Mouse (Mus musculus): ENCODE measurements around the gene Macc1. TPM values are rescaled to one million over a fixed set of nuclear protein-coding genes. Genes with fewer than 3 reads are reported as not detected.

The Macc1 gene
- polyA plus RNA-seq (2014; fragmentation: Nextera tagmentation; extraction: Ambion mirVana): 0.21 and 0.32 TPM in 2 replicates

DNA sequence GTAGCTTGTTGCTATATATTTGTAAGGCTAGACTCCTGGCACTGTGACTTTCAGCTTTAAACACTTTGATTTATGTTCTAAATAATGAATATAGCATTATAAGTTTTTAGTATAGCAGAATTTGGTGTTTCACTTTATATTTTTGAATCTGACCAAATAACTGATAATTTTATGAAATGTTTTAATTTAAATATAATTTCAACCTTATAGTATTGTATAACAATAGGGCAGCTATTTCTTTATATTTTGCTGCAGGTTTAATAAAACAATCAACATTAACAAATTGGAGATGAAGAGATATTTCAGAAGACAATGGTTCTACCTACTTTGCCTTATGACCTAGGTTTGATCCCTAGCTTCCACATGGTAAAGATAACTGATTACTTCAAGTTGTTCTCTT is at the start of gene Macc1:
Gene Macc1 (plus strand): TSS at position 301 of the 400 bp plus-strand sequence.
- H3K27me3 ChIP-seq (ENCODE audit: control insufficient read depth, insufficient read depth, low read length): no peaks in the 10 kb centered on the region
- H3K27ac ChIP-seq (ENCODE audit: low read depth, low read length): no peak within 1 kb of the TSS
- no peaks in the 10 kb centered on the region for H3K36me3 ChIP-seq (ENCODE audit: control insufficient read depth, insufficient read depth, low read length)
- H3K9ac ChIP-seq (ENCODE audit: low read depth, low read length): no peak within 1 kb of the TSS
- no peak for ATAC-seq (ENCODE audit: low FRiP score)
- H3K4me1 ChIP-seq (replicated peaks; ENCODE audit: control insufficient read depth, insufficient read depth, low read length): no peaks in the 10 kb centered on the region
- H3K4me2 ChIP-seq (replicated peaks; ENCODE audit: low read depth, low read length): no peak within 1 kb of the TSS
- no peaks in the 10 kb centered on the region for H3K9me3 ChIP-seq (ENCODE audit: control insufficient read depth, low read length)
- no peak for DNase-seq (ENCODE audit: low spot score)
- H3K4me3 ChIP-seq (ENCODE audit: low read depth, low read length): no peak within 1 kb of the TSS

DNA sequence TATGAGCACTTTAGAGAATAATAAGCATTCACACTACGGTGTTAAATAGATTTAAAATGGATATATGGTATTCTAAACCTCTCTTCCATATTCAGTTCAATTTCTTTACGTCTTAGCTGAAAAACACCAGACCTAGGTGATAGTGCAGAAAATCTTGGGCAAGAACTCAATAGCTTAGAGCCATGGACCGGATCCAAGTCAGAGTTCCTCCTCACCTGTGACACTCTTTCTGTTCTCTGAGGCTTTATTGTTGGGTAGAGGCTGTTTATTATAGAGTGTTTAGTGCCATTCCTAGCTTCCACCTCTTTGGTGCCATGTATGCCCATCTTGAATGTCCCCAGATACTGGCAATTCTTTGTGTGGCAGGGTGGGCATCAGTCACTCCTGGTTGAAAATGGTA is 49.6 kb upstream of the Macc1 start:
- Histone ChIP-seq H3K27me3 (ENCODE audit: control insufficient read depth, insufficient read depth, low read length) (no peaks in the 10 kb centered on the region), H3K36me3 (ENCODE audit: control insufficient read depth, insufficient read depth, low read length) (no peaks in the 10 kb centered on the region), H3K27ac (ENCODE audit: low read depth, low read length) (no peak overlapping the region), H3K4me3 (ENCODE audit: low read depth, low read length) (no peak overlapping the region), H3K4me1 (replicated peaks; ENCODE audit: control insufficient read depth, insufficient read depth, low read length) (no peaks in the 10 kb centered on the region), H3K9me3 (ENCODE audit: control insufficient read depth, low read length) (no peaks in the 10 kb centered on the region), H3K9ac (ENCODE audit: low read depth, low read length) (no peak overlapping the region), H3K4me2 (replicated peaks; ENCODE audit: low read depth, low read length) (no peak overlapping the region)
- DNase-seq (ENCODE audit: low spot score) (no peak), ATAC-seq (ENCODE audit: low FRiP score) (no peak)
- 88% methylated on average over 3 of the region's 3 CpGs for WGBS

DNA sequence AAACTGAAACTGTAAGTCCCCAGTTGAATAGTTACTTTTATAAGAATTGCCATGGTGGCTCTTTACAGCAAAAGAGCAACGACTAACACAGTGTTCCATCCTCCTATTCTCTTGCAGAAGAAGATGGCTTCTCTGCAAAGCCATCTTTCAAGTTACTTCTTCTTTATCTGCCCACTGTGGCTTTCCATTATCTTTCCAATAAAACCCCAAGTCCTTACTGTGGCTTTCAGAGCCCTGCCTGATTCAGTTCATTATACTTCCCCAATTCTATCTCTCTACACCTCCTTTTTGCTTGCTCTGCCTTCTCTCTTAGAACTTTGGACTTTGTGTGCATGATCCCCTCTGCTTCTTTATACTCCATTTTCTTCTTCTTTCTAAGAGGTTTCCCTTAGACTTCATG is 45.3 kb upstream of the Macc1 start:
- DNase-seq (ENCODE audit: low spot score) (no peak), ATAC-seq (ENCODE audit: low FRiP score) (no peak)
- WGBS: 79% methylated on average over 1 of the region's 1 CpGs
- no peak overlapping the region for H3K9ac ChIP-seq (ENCODE audit: low read depth, low read length)
- no peak overlapping the region for H3K27ac ChIP-seq (ENCODE audit: low read depth, low read length)
- no peaks in the 10 kb centered on the region for H3K27me3 ChIP-seq (ENCODE audit: control insufficient read depth, insufficient read depth, low read length)
- H3K4me1 ChIP-seq (replicated peaks; ENCODE audit: control insufficient read depth, insufficient read depth, low read length): no peaks in the 10 kb centered on the region
- no peaks in the 10 kb centered on the region for H3K36me3 ChIP-seq (ENCODE audit: control insufficient read depth, insufficient read depth, low read length)
- H3K4me3 ChIP-seq (ENCODE audit: low read depth, low read length): no peak overlapping the region
- H3K9me3 ChIP-seq (ENCODE audit: control insufficient read depth, low read length): no peaks in the 10 kb centered on the region
- no peak overlapping the region for H3K4me2 ChIP-seq (replicated peaks; ENCODE audit: low read depth, low read length)

DNA sequence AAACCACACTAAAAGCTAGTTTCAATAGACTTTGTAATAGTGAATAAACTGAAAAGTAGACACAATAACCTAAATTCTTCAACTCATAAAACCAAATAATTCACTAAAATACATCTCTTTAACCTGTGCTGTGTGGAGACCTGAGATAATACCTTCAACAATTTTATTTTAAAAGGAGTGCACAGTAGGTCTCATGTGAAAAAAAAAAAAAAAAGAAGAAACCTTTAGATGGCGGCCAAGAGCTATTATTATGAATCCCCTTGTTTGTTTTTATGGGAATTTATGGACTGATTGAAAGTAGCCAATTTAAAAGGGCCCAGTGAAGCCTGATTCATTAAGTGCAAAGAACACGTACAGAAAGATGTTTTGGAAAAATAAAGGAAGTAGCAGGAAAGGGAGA is 44.0 kb upstream of the Macc1 start:
- H3K36me3 ChIP-seq (ENCODE audit: control insufficient read depth, insufficient read depth, low read length): no peaks in the 10 kb centered on the region
- H3K9ac ChIP-seq (ENCODE audit: low read depth, low read length): no peak overlapping the region
- WGBS: 88% methylated on average over 2 of the region's 2 CpGs
- H3K27me3 ChIP-seq (ENCODE audit: control insufficient read depth, insufficient read depth, low read length): no peaks in the 10 kb centered on the region
- H3K4me1 ChIP-seq (replicated peaks; ENCODE audit: control insufficient read depth, insufficient read depth, low read length): no peaks in the 10 kb centered on the region
- no peak overlapping the region for H3K4me3 ChIP-seq (ENCODE audit: low read depth, low read length)
- no peak for DNase-seq (ENCODE audit: low spot score)
- H3K4me2 ChIP-seq (replicated peaks; ENCODE audit: low read depth, low read length): no peak overlapping the region
- no peaks in the 10 kb centered on the region for H3K9me3 ChIP-seq (ENCODE audit: control insufficient read depth, low read length)
- ATAC-seq (ENCODE audit: low FRiP score): no peak
- H3K27ac ChIP-seq (ENCODE audit: low read depth, low read length): no peak overlapping the region

DNA sequence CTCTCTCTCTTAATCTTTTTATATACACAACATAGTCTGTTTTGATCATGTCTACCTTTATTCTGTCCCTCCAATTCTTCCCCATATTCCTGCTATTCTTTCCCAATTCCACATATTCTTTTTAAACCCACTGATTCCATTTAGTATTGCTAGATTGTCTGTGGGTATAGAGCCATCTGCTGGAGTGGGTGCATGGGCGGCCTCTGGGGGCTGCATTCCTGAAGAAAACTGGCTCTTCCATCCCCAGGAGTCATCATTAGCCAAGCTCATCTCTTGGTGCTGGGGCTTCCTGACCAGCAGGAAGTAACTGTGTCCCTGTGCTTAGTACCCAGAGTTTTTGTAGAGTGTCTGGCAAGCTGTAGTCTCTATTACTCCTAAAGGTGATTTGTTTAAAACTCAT is 42.1 kb upstream of the Macc1 start:
- DNase-seq (ENCODE audit: low spot score): no peak
- H3K4me3 ChIP-seq (ENCODE audit: low read depth, low read length): no peak overlapping the region
- H3K4me1 ChIP-seq (replicated peaks; ENCODE audit: control insufficient read depth, insufficient read depth, low read length): no peaks in the 10 kb centered on the region
- H3K27ac ChIP-seq (ENCODE audit: low read depth, low read length): no peak overlapping the region
- ATAC-seq (ENCODE audit: low FRiP score): no peak
- H3K9ac ChIP-seq (ENCODE audit: low read depth, low read length): no peak overlapping the region
- no peak overlapping the region for H3K4me2 ChIP-seq (replicated peaks; ENCODE audit: low read depth, low read length)
- H3K27me3 ChIP-seq (ENCODE audit: control insufficient read depth, insufficient read depth, low read length): no peaks in the 10 kb centered on the region
- WGBS: 92% methylated on average over 1 of the region's 1 CpGs
- H3K36me3 ChIP-seq (ENCODE audit: control insufficient read depth, insufficient read depth, low read length): no peaks in the 10 kb centered on the region
- no peaks in the 10 kb centered on the region for H3K9me3 ChIP-seq (ENCODE audit: control insufficient read depth, low read length)

DNA sequence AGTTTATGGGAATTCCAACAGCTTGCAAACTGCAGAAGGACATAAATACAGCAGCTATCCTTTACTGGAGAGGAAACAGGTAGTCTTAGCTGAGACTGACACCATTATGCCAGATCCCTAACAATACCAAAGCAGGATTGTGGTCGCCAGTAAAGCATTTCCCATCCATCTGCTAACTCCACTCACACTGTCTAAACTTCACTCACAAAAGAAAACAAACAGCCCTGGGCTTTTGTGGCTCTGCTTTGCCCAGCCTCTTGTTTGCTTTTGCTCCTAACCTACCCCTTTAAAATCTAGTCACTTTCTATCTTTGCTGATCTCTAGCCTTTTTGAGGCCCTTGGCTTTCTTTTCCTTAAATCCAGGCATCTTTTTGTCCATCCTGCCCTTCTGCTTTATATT is 40.5 kb upstream of the Macc1 start:
- Histone ChIP-seq H3K36me3 (ENCODE audit: control insufficient read depth, insufficient read depth, low read length) (no peaks in the 10 kb centered on the region), H3K27me3 (ENCODE audit: control insufficient read depth, insufficient read depth, low read length) (no peaks in the 10 kb centered on the region), H3K9ac (ENCODE audit: low read depth, low read length) (no peak overlapping the region), H3K9me3 (ENCODE audit: control insufficient read depth, low read length) (no peaks in the 10 kb centered on the region), H3K27ac (ENCODE audit: low read depth, low read length) (no peak overlapping the region), H3K4me2 (replicated peaks; ENCODE audit: low read depth, low read length) (no peak overlapping the region), H3K4me1 (replicated peaks; ENCODE audit: control insufficient read depth, insufficient read depth, low read length) (no peaks in the 10 kb centered on the region), H3K4me3 (ENCODE audit: low read depth, low read length) (no peak overlapping the region)
- WGBS: 3% methylated on average over 1 of the region's 1 CpGs
- ATAC-seq (ENCODE audit: low FRiP score): peak; percentile 45; the same call in 1 of the 2 replicates
- DNase-seq (ENCODE audit: low spot score): peak; percentile 10

DNA sequence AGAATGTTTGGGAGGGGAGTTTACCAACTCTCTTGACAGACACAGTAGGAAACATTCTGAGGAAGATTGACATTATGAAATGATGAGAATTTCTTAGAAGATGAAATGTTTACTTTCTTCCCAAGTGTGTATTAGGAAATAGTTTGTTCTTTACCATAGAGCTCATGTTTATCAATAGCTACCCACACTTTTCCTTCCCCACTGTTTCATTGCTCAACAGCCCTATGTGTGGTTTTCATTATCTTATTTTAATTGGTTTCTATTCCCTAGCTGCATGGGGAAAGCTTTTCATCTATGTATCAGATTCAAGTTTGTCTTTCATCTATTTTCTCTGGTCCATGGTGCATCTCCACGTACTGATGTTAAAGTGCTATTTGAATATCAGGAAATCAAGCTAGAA is 37.8 kb upstream of the Macc1 start:
- ATAC-seq (ENCODE audit: low FRiP score): no peak
- Histone ChIP-seq H3K4me2 (replicated peaks; ENCODE audit: low read depth, low read length) (no peak overlapping the region), H3K36me3 (ENCODE audit: control insufficient read depth, insufficient read depth, low read length) (no peaks in the 10 kb centered on the region), H3K4me1 (replicated peaks; ENCODE audit: control insufficient read depth, insufficient read depth, low read length) (no peaks in the 10 kb centered on the region), H3K9me3 (ENCODE audit: control insufficient read depth, low read length) (no peaks in the 10 kb centered on the region), H3K27me3 (ENCODE audit: control insufficient read depth, insufficient read depth, low read length) (no peaks in the 10 kb centered on the region), H3K9ac (ENCODE audit: low read depth, low read length) (no peak overlapping the region), H3K4me3 (ENCODE audit: low read depth, low read length) (no peak overlapping the region), H3K27ac (ENCODE audit: low read depth, low read length) (no peak overlapping the region)
- DNase-seq (ENCODE audit: low spot score): no peak
- WGBS: 73% methylated on average over 1 of the region's 1 CpGs

GRCm38 (mm10) chr12:119291618-119292017 is 22.5 kb upstream of the Macc1 start:
- Histone ChIP-seq H3K27ac (ENCODE audit: low read depth, low read length) (no peak overlapping the region), H3K36me3 (ENCODE audit: control insufficient read depth, insufficient read depth, low read length) (no peaks in the 10 kb centered on the region), H3K9me3 (ENCODE audit: control insufficient read depth, low read length) (no peaks in the 10 kb centered on the region), H3K9ac (ENCODE audit: low read depth, low read length) (no peak overlapping the region), H3K4me3 (ENCODE audit: low read depth, low read length) (no peak overlapping the region), H3K27me3 (ENCODE audit: control insufficient read depth, insufficient read depth, low read length) (no peaks in the 10 kb centered on the region), H3K4me1 (replicated peaks; ENCODE audit: control insufficient read depth, insufficient read depth, low read length) (no peaks in the 10 kb centered on the region), H3K4me2 (replicated peaks; ENCODE audit: low read depth, low read length) (no peak overlapping the region)
- ATAC-seq (ENCODE audit: low FRiP score): no peak
- no peak for DNase-seq (ENCODE audit: low spot score)
- 92% methylated on average over 5 of the region's 6 CpGs for WGBS

- no peak overlapping the region for H3K4me3 ChIP-seq (ENCODE audit: low read depth, low read length)
- ATAC-seq (ENCODE audit: low FRiP score) (no peak), DNase-seq (ENCODE audit: low spot score) (no peak)
Measured at GRCm38 (mm10) chr12:119303618-119304017, 10.5 kb upstream of the Macc1 start.

More at GRCm38 (mm10) chr12:119303618-119304017, 10.5 kb upstream of the Macc1 start:
- H3K27ac ChIP-seq (ENCODE audit: low read depth, low read length): no peak overlapping the region
- no peak overlapping the region for H3K9ac ChIP-seq (ENCODE audit: low read depth, low read length)
- H3K4me2 ChIP-seq (replicated peaks; ENCODE audit: low read depth, low read length): no peak overlapping the region
- H3K9me3 ChIP-seq (ENCODE audit: control insufficient read depth, low read length): no peaks in the 10 kb centered on the region
- H3K27me3 ChIP-seq (ENCODE audit: control insufficient read depth, insufficient read depth, low read length): no peaks in the 10 kb centered on the region
- no peaks in the 10 kb centered on the region for H3K36me3 ChIP-seq (ENCODE audit: control insufficient read depth, insufficient read depth, low read length)
- no peaks in the 10 kb centered on the region for H3K4me1 ChIP-seq (replicated peaks; ENCODE audit: control insufficient read depth, insufficient read depth, low read length)

Measured in hindbrain, embryonic 11.5 days (tissue).